Mouse (Mus musculus): ENCODE results near the gene Lix1.

Gene Lix1

GRCm38 (mm10) chr17:17402222-17403004 is at the start of gene Lix1:
Gene Lix1, plus strand, starts transcription at chr17:17402672.
- DNase-seq = peak; percentile 78 to 81

GRCm38 (mm10) chr17:17373550-17373917 is 28.9 kb upstream of the Lix1 start:
- DNase-seq = no peak

- DNase-seq = peak; percentile 97
Measured at GRCm38 (mm10) chr17:17373918-17374910, 28.3 kb upstream of the Lix1 start, which contains the start of gene Riok2. Gene Riok2, plus strand, starts transcription at chr17:17374309.

- no peak for DNase-seq
Measured at GRCm38 (mm10) chr17:17375581-17375980, 26.9 kb upstream of the Lix1 start.

- DNase-seq = no peak
Measured at GRCm38 (mm10) chr17:17383703-17384102, 18.8 kb upstream of the Lix1 start.

- DNase-seq = no peak
Measured at GRCm38 (mm10) chr17:17384502-17384901, 18.0 kb upstream of the Lix1 start.

GRCm38 (mm10) chr17:17386117-17386516 is 16.4 kb upstream of the Lix1 start:
- DNase-seq = no peak

- DNase-seq = no peak
Measured at GRCm38 (mm10) chr17:17391823-17392222, 10.6 kb upstream of the Lix1 start.

- DNase-seq = peak; percentile 20 to 45
Measured at GRCm38 (mm10) chr17:17392863-17393262, 9.6 kb upstream of the Lix1 start.

GRCm38 (mm10) chr17:17393300-17393699 is 9.2 kb upstream of the Lix1 start:
- DNase-seq = peak; percentile 64

GRCm38 (mm10) chr17:17394336-17394735 is 8.1 kb upstream of the Lix1 start:
- peak; percentile 90 to 94 for DNase-seq

GRCm38 (mm10) chr17:17396869-17397268 is 5.6 kb upstream of the Lix1 start:
- DNase-seq = no peak

GRCm38 (mm10) chr17:17398664-17399063 is 3.8 kb upstream of the Lix1 start:
- no peak for DNase-seq

GRCm38 (mm10) chr17:17403038-17403437 is 566 bp downstream of the Lix1 start:
- DNase-seq = no peak

- DNase-seq = no peak
Measured at GRCm38 (mm10) chr17:17403578-17404112, 1.2 kb downstream of the Lix1 start.

- peak; percentile 10 to 18 for DNase-seq
Measured at GRCm38 (mm10) chr17:17404811-17405544, 2.5 kb downstream of the Lix1 start.

GRCm38 (mm10) chr17:17405606-17406005 is 3.1 kb downstream of the Lix1 start:
- no peak for DNase-seq

GRCm38 (mm10) chr17:17408137-17408536 is 5.7 kb downstream of the Lix1 start:
- DNase-seq = no peak

- DNase-seq = no peak
Measured at GRCm38 (mm10) chr17:17408720-17409478, 6.4 kb downstream of the Lix1 start.

- DNase-seq = peak; percentile 39 to 54
Measured at GRCm38 (mm10) chr17:17409601-17410000, 7.1 kb downstream of the Lix1 start.

- no peak for DNase-seq
Measured at GRCm38 (mm10) chr17:17411443-17411842, 9.0 kb downstream of the Lix1 start.

- DNase-seq = no peak
Measured at GRCm38 (mm10) chr17:17412176-17412575, 9.7 kb downstream of the Lix1 start.
